Mouse (Mus musculus) CD8-positive naive resting alpha-beta T cell, adult 2 months (primary cell): ENCODE data around the gene Glce.

Source experiments
- DNase-seq, 2 experiments: peaks; one replicate each; pipeline ENCODE4 v3.0.0; 2022; ENCODE audit warnings: low read depth in 2 of 2, low spot score in 2 of 2

The Glce gene

GRCm38 (mm10) chr9:62122508-62123215 lies at the start of gene Glce:
Glce (minus strand) TSS chr9:62122655.
- DNase-seq, result peak; percentile 99 to 100

GRCm38 (mm10) chr9:62172239-62172638 lies 49.8 kb upstream of the Glce start:
- DNase-seq, result no peak

GRCm38 (mm10) chr9:62170921-62171320 lies 48.5 kb upstream of the Glce start:
- DNase-seq, result no peak

DNA sequence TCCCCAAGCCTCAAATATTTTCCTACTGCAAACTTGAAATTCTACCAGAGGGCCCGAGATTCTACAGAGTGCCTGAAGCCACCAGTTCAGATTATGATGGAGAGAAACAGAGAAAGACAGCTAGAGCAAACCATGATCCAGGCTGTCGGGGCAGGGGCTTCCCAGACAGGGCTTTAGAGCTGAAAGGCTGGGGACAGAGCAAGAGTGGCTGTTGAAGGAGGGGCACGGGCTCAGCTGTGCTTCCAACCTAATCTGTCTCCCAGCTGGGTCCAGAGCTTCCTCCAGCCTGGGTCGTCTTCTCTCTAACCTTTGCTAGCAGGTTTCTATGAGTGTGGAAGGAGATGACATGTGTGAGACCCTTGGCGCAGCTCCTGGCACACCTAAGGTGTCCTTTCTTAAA lies 44.2 kb upstream of the Glce start:
- DNase-seq, result no peak

DNA sequence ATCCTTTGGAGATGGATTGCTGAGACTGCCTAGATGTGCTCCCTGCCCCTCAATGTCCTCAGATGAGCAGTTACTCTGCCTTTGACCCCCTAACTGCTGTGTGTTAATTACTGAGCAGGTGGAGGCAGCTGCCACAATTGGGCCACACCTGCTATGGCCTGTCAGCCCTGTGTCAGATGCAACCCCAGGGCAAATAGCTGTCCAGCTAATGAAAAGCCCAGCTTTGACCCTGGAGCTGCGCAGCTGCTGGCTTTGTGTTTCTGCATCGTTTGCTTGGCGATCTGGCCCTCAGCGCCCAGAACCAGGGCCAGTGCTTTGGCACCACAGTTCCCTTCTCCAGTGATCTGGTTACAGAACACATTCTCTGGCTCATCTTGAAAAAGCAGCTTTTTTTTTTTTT lies 43.7 kb upstream of the Glce start:
- DNase-seq, result no peak

DNA sequence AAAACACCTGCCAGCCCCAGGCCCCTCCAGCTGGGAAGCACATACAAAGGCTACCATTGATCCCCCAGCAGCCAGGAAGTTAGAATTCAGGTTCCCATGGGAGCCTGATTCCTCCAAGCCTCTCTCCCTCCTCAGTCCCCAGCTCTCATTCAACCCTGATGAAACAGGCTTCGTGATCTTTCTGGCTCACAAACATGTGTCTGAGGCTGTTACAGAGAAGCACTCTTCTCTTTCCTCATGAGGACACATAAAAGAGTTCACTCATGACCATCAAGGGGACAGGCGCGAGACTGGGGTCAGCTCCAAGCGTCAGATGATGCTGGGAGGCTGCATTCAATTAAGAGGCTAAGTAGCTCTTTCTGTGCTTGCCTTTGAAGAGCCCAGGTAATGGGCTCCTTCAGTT lies 40.4 kb upstream of the Glce start:
- DNase-seq, result no peak

GRCm38 (mm10) chr9:62160788-62161187 lies 38.3 kb upstream of the Glce start:
- DNase-seq, result no peak

GRCm38 (mm10) chr9:62158746-62159145 lies 36.3 kb upstream of the Glce start:
- no peak for DNase-seq

DNA sequence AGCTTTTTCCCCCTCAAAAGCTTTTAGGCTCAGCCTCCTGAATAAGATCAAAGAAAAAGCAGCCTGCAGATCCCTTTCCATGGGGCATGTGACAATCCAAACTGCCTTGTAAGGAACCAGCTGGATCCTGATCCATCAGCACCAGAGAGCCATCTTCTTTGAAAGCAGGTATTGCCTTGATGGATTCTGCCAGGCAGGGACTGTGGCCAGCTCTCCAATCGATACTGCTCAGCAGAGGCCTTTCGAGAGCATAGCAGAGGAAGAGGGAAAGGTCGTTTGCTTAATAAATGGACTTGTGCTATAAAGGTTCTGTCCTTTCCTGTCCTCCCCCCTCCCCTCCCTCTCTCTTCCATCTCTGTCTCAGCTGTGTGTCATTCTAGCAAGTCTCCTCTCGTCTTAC lies 33.4 kb upstream of the Glce start:
- DNase-seq, result no peak

GRCm38 (mm10) chr9:62155400-62155799 lies 32.9 kb upstream of the Glce start:
- no peak for DNase-seq

GRCm38 (mm10) chr9:62154956-62155355 lies 32.5 kb upstream of the Glce start:
- DNase-seq, result no peak

DNA sequence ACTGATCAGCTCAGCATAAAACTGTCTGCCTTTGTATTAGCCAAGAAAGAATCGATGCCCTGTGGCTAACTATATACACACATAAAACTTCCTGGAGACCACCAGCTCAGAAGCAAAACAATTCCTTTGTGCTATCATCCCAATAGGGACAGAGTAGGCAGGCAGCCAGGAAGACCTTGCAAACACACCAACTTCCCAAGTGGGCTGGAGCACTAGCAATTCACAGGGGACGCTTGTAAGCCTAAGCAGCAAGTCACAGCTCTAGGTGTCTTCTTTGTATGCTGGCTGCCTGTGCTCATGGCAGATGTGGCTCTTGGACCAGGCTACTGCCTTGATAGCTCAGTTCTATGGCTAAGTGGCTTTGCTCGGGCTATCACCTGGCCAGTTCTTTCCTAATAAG lies 32.1 kb upstream of the Glce start:
- DNase-seq, result no peak

DNA sequence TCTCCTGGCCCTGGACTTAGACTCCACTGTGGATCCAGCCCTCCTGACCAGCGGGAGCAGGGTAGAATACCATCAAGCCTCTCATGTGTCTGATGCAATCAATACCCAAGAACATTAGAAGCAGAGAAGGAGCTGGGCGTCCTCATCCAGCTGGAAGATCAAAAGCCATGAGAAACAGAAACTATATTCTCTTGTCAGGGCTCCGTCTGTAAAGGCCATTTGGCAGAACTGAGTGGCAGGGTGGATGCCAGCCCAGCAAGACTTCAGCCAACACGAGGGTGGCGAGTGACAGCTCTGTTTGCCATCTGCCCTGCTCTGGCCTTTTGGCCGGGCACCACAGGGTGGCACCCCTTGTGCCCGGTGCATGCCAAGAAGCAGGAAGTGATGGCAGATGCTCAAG lies 30.8 kb upstream of the Glce start:
- no peak for DNase-seq

DNA sequence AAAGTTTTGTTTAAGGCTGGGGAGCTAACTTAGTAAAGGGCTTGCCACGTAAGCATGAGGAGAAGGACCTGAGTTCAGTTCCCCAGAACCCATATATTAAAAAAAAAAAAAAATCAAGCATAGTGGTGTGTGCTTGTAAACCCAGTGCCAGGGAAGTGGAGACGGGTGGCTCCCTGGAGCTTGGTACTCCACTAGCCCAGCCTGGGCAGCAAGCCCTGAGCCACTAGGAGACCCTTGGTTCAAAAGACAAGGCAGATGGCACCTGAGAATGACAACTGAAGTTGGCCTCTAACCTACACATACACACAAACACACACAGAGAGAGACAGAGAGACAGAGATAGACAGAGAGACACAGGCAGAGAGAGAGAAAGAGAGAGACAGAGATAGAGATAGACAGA lies 30.1 kb upstream of the Glce start:
- DNase-seq, result no peak

DNA sequence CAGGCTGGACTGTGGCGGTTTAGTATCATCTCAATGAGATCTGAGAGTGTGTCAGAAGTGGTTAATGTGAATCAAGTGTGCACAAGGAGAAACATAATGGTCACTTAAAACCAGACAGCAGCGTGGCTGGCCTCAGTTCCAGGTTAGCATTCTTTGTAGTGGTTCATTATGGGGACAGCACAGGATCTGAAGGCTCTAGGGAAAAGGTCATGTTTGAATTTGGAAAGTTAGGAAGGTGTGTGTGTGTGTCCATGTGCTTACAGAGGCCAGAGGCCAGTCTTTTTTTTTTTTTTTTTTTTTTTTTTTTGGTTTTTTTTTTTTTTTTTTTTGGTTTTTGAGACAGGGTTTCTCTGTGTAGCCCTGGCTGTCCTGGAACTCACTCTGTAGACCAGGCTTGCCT lies 22.7 kb upstream of the Glce start:
- DNase-seq, result no peak

DNA sequence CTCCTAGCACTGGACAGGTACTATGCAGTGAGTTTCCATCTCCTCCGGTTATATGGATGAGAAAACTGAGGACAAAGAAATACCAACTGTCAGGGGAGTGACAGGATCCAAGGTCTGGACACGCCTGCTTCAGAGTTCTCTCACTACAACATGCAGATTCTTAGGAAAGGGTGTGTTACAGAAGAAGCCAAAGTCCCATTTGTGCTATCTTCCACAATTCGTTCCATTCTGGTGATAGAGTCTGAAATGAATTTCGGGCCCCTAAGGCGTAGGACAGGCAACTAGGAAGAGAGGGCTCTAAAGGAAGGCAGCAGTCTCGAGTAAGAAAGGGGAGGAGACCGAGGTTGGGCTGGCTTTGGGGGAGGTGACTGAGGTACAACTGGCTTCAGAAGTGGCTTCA lies 21.0 kb upstream of the Glce start:
- DNase-seq, result no peak

DNA sequence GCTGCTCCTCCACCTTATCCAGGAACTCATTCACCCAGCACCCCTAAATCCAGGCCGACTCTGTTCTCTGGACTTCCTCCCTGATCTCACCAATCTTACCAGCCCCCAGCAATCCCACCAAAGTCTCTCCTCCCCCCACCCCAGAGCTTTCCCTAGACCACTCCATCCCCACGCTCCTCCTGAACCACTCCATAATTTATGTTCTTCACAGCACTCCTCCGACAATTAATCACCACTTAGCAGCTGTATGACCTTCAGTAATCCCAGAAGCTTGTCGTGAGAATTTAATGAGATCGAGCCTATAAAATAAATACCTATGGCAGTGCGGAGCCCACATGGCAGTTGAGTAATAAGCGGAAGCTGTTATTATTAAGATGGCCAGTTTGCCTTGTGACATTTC lies 16.6 kb upstream of the Glce start:
- DNase-seq, result no peak

DNA sequence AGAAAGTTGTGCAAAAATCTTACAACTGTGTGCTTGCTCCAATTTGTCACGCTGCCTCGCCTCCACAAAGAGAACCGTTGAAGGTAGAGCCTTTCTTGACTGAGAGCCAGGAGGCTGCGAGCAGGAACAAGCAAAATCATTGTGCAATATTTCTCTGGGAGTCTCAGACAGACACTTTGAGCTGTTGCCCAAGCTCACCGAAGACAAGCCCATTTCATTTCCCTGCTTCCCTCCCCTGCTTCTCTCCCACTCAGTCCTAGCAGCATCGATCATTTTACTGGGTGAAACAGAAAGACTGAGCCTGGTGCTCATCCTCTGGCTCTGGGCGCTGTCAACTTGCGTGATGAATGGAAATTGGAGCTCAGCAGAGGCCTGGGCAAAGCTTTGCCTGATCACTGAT lies 14.8 kb upstream of the Glce start:
- DNase-seq, result no peak

DNA sequence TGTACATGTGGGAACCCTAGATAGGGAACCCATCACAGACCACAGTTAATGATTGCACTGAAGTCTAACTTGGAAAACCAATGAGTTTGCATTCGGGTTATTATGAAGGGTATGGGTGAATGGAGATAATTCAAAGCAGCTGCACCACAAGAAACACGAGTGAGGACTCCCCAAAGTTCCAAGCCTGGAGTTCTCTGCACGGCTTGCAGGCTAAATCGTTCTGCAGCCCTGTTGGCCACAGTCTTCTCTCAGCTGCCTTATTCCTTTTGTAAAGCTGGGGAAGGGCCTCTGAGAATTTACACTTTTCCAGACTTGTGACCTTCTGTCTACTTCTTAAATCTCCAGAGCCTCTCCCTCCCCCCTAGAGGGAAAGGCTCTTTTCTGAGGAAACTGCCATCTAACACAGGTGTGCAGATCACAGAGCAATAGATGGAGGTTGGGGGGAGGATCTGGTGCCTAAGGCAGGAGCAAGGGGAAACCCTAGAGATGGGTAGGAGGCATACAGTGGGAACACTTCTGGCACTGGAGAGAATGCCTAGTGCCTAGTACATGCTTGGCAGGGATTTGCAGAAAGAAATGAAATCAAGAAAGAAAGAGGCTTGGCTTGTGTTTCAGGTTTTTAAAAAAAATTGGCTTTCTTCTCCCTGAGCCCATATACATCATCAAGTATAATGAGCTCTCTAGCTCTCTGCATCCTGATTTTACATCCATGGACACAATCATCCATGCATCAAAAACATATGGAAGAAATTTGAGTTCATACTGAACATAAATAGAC lies 9.7 kb upstream of the Glce start:
- DNase-seq, result no peak

DNA sequence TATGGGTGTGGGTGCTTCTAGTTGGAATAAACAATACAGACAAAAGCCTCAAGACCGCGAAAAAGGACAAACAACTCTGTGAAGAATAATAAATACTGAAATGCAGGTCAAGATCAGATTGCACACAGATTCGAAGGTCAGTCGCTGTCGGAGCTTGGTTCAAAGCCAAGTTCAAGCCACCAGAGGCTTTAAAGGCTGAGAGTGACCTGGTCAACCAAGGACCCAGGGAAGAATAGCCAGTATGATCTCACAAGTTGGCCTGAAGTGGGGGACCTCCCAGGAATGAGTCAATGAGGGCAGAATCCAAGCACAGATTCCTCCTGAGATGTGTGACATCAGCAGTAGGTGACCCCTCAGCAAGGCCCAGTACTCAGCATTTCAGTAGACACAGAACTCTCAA lies 8.3 kb upstream of the Glce start:
- DNase-seq, result no peak

- DNase-seq, result no peak
Measured at GRCm38 (mm10) chr9:62128056-62128455, 5.6 kb upstream of the Glce start.

DNA sequence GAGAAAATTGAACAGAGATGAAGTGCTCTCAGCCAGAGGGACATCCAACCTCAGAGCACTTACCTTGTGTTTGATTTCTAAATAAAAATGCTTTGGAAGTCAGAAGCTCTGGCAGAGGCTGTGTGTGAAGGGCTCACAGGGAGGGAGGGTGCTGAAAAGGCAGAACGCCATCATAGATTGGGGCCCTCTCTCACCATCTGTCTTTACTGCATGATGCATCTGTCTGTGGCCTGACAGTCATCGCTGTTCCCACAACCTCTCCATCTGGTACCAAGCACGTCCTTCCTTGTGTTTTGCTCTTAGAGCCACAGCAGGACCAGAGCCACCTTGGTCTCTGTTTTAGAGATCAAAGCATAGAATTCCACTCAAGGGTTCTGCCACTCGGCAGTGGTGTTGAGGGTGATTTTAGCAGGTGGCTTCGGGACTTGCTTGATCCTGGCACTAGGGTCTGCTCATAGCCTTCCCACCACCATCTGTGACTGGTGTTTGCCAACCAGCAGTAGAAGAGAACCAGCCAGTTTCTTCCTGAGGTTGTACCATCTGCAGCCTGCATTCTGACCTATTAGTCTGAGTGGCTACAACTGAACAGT lies 3.6 kb upstream of the Glce start:
- DNase-seq, result no peak
